Mouse (Mus musculus): ENCODE measurements around the gene Ttc1. TPM values are rescaled to one million over a fixed set of nuclear protein-coding genes. Genes with fewer than 3 reads are reported as not detected.

Ttc1 gene
- 22.0 and 23.2 TPM in 2 replicates for polyA plus RNA-seq (2012; rRNA removed)

- DNase-seq (ENCODE audit: low read depth): peak; percentile 86
These were observed at the start of gene Ttc1 for GRCm38 (mm10) chr11:43747233-43748226. Ttc1 (minus strand) TSS chr11:43748008.

DNA sequence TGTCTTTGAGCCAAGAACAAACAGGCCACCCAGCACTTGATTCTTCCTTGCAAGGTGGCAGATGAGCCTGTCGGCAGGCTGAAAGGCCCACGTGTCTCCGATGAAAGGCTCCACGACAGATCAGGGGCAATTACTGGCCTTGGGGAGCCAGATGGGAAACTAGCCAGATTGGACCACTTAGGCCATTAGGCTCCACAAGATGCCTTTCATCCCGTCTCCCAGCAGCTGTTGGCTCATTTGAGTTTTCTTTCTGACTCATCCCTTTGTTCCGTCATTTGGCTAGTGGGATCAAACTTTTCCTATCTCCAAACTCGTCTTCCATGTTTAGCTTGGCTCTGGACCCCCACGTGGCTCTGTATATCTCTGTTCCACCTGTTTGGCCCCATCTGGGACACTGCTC lies 48.2 kb upstream of the Ttc1 start:
- DNase-seq (ENCODE audit: low read depth): no peak

GRCm38 (mm10) chr11:43790446-43790845 lies 42.6 kb upstream of the Ttc1 start:
- no peak for DNase-seq (ENCODE audit: low read depth)

DNA sequence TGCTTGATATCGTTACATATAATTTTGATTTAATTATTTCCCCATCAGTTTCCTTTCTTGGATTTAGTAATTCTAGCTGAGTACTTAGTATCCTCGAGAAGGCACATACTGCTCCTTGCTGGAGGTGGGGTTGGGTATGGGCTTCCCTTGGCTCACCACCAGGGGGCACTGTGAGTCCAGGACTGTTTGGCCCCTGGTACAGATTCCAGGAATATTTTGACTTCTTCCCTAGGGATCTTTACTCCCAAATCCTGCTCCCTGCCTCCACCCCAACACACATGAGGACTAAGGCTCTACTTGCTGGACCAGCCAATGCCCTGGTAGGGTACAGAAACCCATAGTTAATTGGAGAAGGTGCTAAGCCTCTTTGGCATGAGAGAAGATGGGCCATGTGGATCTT lies 36.0 kb upstream of the Ttc1 start:
- DNase-seq (ENCODE audit: low read depth): no peak

GRCm38 (mm10) chr11:43783106-43783505 lies 35.3 kb upstream of the Ttc1 start:
- DNase-seq (ENCODE audit: low read depth): no peak

DNA sequence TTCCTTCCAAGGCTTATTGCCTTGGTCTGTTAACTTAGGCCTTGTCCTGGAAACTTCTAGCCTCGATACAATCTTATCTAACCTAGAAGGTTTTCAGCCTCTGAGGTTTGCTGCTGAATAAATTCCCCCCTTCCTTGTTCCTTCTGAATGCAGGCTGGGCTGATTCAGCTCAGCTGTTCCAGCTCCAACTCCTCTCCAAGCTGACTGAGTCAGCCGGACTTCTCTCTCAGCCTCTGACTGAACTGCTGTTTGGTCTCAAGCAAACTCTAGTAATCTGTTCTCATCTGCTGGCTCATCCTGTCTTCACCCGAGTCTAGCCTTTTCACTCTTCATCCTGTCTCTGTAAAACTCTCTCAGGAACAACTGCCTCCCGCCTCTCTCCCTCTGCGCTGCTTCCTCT lies 31.7 kb upstream of the Ttc1 start:
- DNase-seq (ENCODE audit: low read depth): no peak

- DNase-seq (ENCODE audit: low read depth): no peak
These were observed 28.5 kb upstream of the Ttc1 start for GRCm38 (mm10) chr11:43776324-43776694.

GRCm38 (mm10) chr11:43775469-43776323 lies 27.9 kb upstream of the Ttc1 start:
- no peak for DNase-seq (ENCODE audit: low read depth)

GRCm38 (mm10) chr11:43773725-43774124 lies 25.9 kb upstream of the Ttc1 start:
- no peak for DNase-seq (ENCODE audit: low read depth)

GRCm38 (mm10) chr11:43770110-43770509 lies 22.3 kb upstream of the Ttc1 start:
- DNase-seq (ENCODE audit: low read depth): no peak

DNA sequence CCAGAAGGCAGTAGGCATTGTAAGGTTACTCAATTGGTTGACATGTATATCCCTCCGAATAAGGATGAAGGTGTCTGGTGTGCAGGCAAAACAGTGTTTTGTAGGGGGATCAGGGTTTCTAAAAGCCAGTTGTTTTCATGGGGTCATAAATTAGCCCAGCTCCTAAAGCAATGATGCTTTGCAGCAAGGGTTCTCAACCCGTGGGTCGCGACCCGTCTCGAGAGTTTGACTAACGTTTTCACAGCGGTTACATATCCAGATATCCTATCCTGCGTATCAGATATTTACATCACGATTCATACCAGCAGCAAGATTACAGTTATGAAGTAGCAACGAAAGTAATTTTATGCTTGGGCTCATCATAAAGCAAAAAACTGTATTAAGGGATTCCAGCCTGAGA lies 19.9 kb upstream of the Ttc1 start:
- DNase-seq (ENCODE audit: low read depth): no peak

DNA sequence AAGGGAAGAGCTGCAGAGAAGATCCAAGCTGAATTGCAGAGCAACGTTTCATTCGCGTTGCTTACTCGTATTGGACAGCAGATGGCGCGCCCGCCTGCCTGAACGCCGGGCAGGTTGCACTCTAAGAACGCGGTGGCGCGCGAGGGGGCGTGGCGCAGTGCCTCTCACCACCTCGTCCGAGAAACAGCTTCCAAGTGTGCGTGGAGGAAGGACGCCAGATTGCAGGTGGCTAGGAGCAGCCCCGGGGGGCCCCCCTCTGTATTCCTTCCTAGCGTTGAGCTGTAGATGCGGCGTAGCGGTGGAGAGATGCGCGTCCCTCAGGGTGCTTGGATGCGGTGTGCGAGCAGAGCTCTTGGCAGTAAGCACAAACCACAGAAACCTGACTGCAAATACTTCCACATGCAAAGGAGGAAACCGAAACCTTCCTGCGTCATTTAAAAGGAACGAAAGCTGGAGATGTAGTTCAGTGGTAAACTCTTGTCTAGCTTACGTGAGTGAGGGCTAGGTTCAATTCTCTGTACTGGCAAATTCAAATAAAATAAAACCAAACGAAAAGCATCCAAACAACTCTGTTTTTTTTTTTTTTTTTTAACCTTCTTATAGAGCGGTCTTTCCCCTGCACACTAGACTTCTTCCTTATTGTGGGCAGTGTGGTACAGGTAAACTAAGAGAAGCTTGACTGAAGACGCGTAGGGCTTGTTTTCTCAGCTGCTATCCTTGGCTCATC lies 19.3 kb upstream of the Ttc1 start:
- DNase-seq (ENCODE audit: low read depth): no peak

GRCm38 (mm10) chr11:43758436-43758835 lies 10.6 kb upstream of the Ttc1 start:
- DNase-seq (ENCODE audit: low read depth): no peak

- no peak for DNase-seq (ENCODE audit: low read depth)
These were observed 7.6 kb upstream of the Ttc1 start for GRCm38 (mm10) chr11:43755411-43755810.

GRCm38 (mm10) chr11:43754568-43754967 lies 6.8 kb upstream of the Ttc1 start:
- DNase-seq (ENCODE audit: low read depth): no peak

DNA sequence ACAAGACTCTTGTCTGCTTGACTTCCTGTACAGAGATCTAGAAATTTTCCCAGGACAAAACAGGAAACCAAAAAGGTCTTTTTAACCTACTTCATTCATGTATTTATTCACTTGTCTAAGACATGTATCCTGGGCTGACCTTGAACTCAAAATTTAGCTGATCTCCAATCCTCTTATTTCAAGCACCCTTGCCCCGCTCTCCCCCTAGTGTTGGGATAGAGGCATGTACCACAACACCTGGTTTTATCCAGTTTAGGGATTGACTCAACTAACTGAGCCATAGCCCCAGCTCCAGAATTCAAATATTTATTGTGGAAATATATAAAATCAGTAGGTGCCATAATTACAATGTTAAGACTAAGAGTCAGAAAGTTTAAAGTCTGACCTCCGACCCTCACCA lies 3.7 kb upstream of the Ttc1 start:
- no peak for DNase-seq (ENCODE audit: low read depth)

GRCm38 (mm10) chr11:43728737-43729301 lies 19.0 kb downstream of the Ttc1 start:
- DNase-seq (ENCODE audit: low read depth): peak; percentile 50

- no peak for DNase-seq (ENCODE audit: low read depth)
These were observed 20.0 kb downstream of the Ttc1 start for GRCm38 (mm10) chr11:43727796-43728195.

GRCm38 (mm10) chr11:43723411-43723810 lies 24.4 kb downstream of the Ttc1 start:
- DNase-seq (ENCODE audit: low read depth): no peak

- DNase-seq (ENCODE audit: low read depth): no peak
These were observed 35.6 kb downstream of the Ttc1 start for GRCm38 (mm10) chr11:43712178-43712577.

DNA sequence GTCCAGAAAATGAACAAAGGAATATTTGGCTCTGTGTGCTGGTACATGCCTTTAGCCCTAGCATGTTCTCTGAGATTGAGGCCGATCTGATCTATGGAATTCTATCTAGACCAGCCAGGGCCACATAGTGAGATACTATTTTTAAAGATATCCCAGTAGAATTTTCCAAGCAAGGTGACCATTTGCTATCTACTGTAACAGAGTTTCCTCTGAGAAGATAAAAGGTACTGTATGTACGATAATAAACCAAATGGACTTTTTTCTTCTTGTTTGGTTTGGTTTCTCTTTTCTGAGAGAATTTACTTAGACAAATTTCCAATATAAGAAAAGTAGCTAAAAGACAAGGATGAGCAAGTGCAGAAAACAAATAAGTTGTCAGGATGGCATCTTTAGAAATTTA lies 39.4 kb downstream of the Ttc1 start:
- DNase-seq (ENCODE audit: low read depth): no peak

- DNase-seq (ENCODE audit: low read depth): no peak
These were observed 42.1 kb downstream of the Ttc1 start for GRCm38 (mm10) chr11:43705751-43706150.

Measured in gonadal fat pad, adult 2 months (tissue).